Mouse (Mus musculus): ENCODE data around the gene Unc13b.

Unc13b gene

DNA sequence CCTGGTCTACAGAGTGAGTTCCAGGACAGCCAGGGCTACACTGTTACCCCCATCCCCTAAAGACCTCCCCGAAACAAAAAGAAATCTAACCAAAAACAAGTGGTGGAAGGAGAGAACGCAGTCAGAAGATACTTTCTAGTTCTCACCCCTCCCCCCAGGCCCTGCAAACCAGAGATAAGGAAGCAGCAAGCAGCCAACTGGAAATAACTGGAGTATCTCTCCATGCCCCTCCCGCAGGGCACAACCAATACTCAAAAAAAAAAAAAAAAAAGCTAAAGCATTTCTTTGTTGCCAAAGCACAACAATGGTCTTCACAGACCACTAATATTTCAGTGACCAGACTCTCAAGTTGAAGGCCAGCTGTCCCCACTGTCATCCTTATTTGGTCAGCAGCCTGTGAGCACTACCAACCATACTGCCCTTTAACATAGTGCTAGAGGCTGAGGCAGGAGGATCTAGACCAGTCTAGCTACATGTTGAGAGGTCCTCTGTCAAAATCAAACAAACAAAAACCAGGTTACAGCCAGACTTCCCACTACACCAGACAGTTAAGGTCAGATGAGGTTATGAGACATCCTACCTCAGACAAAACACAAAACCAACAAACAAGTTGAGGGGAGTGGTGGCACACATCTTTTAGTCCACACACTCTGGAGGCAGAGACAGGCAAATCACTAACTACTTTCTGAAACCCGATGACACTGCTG, 20.7 kb upstream of the Unc13b start:
- DNase-seq (ENCODE audit: low read depth, low spot score), result no peak

DNA sequence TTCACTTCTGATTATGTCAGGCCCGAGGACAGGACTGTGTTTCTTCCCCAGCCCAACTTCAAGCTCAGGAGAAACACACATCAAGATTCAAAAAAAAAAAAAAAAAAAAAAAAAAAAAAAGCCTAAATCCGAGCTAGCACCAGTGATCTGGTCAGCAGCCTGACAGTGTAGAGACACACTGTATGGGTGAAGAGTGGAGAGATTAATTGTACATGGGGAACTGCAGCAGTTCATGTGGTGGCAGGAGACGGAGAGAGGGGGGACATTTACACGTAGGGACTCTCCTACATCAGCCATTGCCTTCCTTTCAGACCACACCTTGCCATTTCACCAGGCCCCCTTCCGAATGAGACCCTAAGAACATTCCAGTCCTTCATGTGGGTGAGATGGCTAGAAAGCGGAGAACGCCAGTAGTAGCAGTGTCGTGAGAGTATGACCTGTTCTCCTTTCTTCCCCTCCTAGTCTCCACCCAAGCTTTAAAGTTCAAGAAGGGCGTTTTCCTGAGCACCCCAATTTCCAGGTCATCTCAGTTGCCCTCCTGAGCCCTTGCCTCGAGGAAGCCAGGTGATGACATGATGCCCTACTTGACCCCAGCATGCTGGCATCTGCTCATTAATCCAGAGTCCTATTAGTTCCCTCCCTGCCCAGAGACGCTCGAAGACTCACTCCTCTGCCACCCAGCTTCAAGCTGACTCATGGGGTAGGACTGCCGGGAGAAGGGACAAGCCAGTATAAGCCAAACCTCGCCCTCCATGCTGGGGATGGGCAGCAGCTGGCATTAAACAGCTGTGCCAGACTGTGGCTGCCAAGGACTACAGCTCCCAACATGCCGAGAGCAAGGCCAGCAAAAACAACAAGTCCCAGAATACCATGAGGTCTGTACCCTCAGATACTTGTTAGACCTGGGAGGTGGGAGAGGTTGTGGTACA, 19.9 kb upstream of the Unc13b start:
- no peak for DNase-seq (ENCODE audit: low read depth, low spot score)

DNA sequence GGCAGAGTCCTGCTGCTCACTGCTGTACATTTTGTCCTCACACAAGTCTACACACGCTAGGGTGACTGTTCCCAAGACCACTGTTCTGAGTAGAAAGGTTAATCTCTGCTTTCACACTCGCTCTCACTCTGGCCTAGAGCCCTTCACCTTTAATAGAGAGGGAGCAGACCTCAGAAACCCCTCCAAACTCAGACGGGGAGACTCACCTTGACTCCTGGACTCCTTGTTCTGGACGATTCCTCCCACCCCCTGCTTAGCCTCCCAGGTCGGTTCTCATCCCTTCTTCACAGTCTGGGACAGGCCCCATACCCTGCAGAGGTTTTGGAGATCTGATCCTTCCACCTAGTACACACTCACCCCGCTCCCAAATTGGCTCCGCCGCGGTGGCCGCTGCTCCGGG, 19.1 kb upstream of the Unc13b start:
- DNase-seq (ENCODE audit: low read depth, low spot score), result no peak

DNA sequence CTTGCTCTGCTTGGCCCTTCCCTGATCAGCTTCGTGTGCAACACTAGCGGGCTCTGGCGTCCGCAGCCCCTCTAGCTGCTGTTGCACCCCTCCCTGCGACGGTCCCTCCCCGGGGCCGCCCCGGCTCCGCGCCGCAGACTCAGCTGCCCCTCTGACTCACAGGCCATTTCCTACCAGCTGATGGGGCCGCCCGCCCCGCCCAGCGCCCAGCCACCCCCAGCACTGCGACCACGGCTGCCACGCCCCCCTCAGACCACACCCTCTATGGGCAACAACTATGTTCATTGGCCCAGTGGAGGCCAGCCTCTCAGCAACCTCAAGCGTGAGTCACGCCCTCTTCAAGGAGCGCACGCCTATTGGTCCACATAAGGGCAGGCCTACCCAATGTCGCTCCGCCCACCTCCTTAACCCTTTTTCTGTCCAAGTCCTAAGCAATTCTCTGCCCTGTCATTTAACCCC, 18.6 kb upstream of the Unc13b start:
- DNase-seq (ENCODE audit: low read depth, low spot score), result peak; percentile 88

DNA sequence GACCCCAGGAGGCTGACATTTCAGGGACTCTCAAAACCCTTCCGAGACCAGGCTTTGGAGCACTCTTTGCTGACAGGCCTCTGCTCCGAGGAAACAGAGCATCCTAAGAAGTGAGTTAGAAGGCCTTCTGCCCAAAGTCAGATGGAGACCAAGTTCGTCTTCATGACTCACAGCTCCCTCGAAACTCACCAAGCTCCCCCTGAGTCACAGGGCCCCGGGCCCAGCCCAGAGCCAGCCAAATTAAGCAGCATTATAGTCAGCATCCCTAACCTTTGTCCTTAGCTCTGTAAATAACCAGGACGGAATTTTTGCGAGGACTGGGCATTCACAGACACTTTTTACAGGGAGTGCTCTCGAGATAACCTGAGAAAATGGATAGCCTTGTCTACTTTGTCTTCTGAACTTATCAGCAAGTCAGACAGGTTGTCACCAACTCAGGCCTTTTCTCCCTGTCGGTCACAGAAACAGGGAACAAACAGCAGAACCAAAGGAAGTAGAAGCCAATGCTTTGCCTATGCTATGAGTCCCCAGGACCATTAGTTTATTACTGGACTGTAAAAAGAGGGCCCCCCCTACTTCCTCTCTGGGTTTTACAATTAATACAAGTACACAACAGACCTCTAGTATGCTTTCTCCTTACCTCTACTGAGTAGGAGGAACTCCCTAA, 17.7 kb upstream of the Unc13b start:
- no peak for DNase-seq (ENCODE audit: low read depth, low spot score)

DNA sequence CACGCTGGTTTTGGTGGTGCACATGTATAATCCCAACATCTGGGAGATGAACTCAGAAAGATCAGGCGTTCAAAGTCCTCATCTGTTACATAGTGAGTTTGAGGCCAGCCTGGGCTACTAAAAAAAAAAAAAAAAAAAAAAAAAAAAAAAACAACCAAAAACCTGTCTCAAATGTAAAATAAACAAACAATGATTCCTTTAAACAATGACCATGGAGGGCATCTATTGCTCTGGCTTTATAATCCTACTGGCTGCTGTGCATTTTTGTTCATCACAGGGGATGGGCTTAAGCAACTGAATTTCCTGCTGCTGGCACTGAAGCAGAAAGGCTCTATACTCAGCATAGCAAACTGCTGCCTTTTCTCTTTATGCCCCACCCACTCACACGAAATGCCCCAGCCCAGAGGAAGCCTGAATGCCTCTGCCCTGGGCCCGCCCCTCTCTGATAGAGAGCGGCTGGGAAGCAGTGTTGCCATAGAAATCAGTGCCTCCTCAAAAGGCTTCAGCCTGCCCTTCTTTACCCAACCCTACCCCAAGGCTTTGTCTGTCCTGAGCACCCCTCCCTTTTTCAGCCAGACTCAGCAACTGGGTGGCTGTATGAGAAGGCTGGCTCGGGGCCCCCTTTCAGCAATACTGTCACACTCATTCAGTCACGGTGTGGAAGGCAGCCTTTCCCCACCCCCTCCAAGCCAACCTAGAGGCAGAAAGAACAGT, 15.0 kb upstream of the Unc13b start:
- DNase-seq (ENCODE audit: low read depth, low spot score), result no peak

DNA sequence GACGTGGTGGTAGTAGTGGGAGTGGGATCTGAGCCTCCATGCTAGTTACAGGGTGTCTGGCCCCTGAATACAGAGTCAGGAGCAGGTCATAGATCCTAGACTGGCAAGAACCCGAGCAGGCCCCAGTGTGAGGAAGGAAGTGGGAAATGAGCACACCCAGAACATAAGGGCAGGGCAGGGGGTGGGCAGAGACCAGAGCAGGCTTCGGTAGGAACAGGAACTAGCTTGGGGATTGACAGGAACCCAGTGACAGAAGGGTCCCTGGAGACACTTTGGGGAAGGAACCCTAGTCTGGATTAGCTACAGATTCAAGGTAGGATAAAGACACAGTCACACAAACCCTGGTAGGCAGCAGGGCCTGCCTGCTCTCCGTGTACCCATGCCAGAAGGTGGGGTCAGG, 14.1 kb upstream of the Unc13b start:
- DNase-seq (ENCODE audit: low read depth, low spot score), result no peak

DNA sequence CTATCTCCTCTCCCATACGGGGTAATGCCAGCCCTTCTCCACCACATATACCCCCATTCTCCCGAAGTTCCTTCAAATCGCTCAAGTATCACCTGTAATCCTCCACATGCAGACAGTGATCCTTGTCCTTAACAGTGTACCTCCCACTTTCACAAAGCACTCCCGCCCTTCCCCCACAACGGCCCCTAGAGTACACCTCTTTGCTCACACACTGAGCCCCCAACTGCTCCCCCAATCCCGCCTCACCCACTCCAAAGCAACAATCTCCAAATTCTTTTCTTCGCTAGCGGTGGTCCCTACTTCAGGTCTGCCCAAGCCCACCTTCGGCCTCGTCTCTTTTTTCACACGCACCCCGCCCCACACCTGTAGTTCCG, 13.5 kb upstream of the Unc13b start:
- DNase-seq (ENCODE audit: low read depth, low spot score), result no peak

DNA sequence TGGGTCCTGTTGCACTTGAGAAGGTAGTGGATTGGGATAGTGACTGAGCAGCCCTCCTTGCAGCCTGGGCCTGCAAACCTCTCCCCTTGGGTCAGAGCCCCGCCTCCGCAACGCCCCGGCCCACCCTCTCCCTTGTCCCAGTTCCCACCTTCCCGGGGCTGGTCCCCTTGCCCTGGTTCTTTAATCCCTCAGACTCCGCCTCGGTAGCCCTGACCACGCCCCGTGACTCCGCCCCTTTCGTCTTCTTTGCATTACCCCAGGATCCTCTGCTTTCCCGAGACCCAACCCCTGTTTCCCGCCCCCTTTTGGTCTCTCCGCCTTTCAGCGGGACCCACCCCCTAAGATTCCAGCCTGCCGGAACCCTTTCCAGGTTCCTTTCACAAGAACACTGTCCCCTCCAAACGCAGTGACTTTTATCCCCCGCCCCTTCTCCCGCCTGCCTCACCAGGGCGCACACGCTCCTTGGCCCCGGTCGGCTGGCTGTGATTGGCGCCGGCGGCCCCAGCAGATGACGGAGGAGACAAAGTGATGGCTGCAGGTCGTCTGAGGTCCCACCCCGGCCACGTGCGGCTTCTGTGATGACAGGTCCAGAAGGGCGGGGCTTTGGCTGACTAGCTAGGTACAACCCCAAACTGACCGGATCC, 13.0 kb upstream of the Unc13b start, which contains the start of gene Fam214b:
Fam214b (minus strand) TSS at position 562 of the 644 bp plus-strand sequence.
- peak; percentile 98 for DNase-seq (ENCODE audit: low read depth, low spot score)

DNA sequence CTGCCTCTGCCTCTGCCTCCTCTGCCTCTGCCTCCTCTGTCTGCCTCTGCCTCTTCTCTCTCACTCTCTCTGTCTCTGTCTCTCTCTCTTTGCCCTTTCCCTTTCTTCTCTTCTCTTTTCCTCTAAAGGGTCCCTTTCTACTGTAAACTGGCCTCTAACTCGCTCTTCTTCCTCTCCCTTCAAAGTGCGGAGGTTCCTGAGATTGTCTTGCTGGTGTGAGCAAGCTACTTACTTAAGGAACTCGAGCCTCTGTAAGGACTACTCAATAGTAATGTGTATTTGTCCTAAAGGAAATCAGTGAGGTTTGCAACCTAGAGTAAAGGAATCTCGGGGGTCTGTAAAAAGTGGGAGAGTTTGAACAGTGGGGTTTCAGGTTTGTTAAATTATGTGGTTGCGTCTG, 12.1 kb upstream of the Unc13b start:
- no peak for DNase-seq (ENCODE audit: low read depth, low spot score)

DNA sequence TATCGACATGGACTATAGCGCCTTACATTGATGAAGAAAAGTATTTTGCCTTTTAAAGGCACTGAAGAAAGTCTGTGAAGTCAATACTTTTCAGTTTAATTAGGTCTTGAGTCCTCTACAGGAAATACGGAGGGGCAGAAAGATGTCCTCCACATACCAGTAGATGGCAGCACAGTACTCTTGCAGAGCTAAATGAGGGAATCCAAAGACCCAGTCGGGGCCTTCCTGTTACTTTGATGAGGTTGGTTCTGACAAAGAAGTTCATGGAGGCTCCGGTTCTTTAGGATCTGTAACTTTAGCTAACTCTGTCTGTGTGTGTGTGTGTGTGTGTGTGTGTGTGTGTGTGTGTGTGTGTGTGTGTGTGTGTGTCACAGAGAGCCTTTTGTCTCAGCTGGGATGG, 11.5 kb upstream of the Unc13b start:
- no peak for DNase-seq (ENCODE audit: low read depth, low spot score)

DNA sequence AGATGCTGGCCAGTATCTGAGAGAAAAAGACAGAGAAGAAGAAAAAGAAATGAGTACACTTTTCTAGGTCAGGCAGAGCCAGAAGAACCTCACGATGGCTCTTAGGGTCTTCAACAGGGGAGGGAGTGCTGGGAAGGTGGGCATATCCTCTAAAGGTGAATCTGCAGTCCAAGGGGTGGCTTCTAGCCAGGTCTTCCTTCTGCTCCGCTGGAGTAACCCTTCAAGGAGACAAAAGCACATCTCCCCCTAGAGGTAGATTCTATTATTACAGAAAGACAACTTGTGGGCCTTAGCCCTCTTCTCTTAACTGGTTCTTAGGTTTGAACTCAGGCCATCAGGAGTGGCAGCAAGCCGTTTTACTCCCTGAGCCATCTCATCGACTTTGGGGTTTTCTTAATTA, 6.1 kb upstream of the Unc13b start:
- no peak for DNase-seq (ENCODE audit: low read depth, low spot score)

DNA sequence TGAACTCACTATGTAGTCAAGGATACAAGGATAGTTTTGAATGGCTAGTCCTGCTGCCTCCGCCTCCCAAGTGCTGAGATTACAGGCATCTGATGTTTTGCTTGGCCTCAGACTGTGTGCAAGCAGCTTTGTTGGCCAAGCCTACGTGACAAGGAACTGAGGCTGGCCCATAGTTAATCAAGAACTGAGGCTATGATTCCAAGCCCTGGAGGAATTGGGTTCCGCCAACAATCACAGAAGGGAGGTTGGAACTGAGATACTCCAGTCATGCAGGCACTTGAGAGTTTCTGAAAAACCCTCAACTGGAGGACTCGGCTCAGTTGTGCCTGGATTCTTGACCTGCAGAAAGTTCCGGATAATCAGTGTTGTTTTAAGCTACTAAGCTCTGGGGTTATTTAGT, 1.1 kb upstream of the Unc13b start:
- no peak for DNase-seq (ENCODE audit: low read depth, low spot score)

DNA sequence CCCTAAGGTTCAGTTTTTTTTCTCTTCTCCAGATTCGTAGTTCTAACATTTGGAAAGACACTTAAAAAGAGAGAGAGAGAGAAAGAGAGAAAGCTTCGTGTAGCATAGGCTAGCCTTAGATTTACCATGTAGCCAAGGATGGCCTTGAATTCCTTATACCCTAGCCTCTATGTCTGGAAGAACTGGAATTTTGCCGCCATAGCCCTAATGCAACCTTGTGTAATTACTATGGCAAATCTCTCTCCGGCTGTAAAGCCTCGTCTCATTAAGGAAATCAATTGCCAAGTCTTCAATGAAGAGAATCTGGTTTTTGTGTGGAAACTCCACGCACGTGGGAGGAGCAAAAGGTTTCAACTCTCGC, 381 bp upstream of the Unc13b start:
- no peak for DNase-seq (ENCODE audit: low read depth, low spot score)

DNA sequence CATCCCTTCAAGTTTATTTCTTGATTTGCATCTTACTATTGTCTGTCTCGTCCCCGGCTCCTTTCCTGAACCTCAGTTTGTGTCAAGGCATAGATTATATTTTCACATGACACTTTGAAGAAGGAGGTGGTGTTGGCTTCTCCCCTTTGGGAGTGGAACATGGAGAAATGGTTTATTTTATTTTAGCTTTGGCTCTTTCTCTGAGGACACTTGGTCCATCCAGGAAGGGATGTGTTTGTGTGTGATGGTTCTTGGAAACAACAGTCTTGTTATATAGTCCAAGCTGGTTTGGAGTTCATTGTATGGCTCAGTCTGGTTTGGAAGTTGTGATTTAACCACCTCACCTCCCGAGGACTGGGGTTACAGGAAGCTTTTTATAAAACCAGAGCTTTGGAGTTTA, 944 bp downstream of the Unc13b start:
- no peak for DNase-seq (ENCODE audit: low read depth, low spot score)

DNA sequence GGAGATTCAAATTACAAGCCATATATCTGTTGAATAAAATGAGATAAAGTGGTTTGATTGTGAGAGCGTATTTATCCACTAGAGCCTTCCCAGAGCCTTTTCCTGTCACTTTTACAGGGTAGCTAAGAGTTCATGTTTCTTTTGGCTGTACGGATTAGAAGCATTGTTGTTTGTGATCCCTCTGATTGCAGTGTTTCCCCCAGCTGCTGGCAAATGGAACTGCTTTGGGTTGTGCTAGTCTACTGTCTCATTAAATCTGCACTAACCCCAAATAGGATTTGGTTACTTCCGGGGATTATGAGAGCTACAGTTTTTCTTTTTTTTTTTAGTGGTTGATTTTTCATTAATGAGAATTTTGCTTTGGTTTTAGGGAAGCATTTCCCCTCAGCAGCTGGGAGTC, 1.5 kb downstream of the Unc13b start:
- DNase-seq (ENCODE audit: low read depth, low spot score), result no peak

DNA sequence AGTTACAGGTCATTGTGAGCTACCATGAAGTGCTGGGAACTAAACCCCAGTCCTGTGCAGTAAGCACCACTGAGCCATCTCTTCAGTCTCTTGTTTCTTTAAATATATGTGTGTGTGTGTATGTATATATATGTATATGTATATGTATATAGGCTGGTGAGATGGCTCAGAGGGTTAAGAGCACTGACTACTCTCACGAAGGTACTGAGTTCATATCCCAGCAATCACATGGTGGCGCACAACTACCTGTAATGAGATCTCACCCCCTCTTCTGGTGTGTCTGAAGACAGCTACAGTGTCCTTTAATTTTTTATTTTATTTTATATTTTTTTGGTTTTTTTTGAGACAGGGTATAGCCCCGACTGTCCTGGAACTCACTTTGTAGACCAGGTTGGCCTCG, 6.7 kb downstream of the Unc13b start:
- no peak for DNase-seq (ENCODE audit: low read depth, low spot score)

DNA sequence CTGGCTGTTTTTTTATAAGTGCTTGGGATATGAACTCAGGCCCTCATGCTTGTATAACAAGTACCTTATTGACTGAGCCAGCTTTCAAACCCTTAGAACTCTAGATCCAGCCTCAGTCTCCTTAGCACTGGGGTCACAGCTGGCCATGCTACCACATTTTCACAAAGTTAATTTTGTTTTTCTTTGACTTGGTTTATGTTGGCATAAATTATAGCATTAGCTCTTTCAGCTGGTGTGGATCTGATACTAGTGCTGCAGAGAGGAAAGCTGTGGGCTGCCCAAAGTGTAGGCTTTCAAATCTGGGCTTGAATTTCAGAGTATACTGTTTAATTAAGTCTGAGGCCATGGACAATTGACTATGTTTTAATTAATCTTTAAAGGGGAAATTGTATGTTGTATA, 16.2 kb downstream of the Unc13b start:
- DNase-seq (ENCODE audit: low read depth, low spot score), result no peak

DNA sequence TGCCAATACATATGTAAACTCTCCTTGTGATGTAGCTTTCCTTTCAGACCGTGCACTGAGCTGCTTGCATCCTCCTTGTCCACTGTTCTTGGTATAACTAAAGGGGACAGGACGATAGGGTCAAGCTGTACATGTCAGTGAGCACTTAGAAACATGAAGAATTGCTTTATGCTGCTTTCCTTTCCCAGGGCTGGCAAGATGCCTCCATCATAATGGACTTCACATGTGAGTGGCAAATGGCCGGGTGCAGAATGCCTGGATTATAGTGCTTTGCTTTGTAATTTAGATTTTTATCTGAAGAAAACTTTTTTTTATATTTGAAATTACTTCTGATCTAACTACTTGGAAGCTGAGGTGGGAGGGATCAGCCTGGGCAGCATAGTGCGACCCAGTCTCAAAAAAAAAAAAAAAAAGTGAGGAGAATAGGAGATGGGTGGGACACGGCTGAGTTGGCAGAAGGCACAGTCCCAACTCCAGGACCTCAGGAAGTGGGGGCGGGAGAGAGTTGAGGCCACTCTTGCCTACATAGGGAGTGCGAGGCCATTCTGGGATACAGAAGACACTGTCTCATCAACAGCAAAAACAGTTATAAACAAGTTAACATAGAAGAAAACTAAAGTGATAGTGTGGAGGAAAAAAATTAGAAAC, 19.4 kb downstream of the Unc13b start:
- no peak for DNase-seq (ENCODE audit: low read depth, low spot score)

DNA sequence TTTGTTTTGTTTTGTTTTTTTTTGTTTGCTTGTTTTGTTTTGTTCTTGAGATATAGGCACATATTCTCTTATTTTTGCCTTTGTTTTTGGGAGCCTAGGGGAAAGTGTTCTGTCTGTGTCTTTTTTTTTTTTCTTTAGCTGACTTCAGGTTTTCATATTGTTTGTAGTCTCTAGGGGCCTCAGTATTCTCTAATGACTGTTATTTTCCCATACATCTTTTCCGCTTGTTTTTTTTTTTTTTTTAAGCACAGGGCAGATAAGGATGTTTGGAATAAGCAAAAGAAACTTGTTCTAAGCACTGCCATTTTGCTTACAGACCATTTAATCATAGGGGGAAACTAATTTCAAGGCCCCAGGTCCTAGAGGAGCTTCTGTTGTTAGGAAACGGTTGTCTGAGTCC, 23.7 kb downstream of the Unc13b start:
- DNase-seq (ENCODE audit: low read depth, low spot score), result no peak

DNA sequence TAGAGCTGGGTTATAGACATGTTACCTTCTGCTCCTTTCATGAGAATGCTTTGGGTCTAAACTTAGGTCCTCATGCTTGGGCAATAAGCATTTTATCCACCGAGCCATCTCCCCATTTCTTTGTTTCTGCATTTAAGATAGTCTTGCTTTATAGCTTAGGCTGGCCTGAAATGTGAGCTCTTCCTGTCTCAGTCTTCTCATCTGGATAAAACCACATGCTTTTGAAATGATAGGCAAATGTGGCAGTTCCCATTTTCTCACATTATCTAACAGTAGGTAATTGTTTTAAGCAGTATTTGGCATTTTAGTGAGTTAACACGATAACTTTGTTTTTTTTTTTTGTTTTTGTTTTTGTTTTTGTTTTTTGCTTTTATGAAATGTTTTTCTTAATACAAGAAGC, 31.2 kb downstream of the Unc13b start:
- DNase-seq (ENCODE audit: low read depth, low spot score), result no peak
